Mouse (Mus musculus) left cerebral cortex, postnatal 10 days (tissue): ENCODE data around the gene Hspb11. TPM values are rescaled to one million over a fixed set of nuclear protein-coding genes. Genes with fewer than 3 reads are reported as not detected.

Experiments used
- DNase-seq, 2 experiments: peaks; one replicate each; pipeline ENCODE4 v3.0.0; 2021 to 2022; ENCODE audit warnings: low spot score in 2 of 2, mixed read lengths in 1 of 2; ENCODE audit errors: extremely low spot score in 1 of 2
- intact Hi-C: fragments of 180-260 bp; cut with DNase I; formaldehyde crosslinking; loops from one replicate; pipeline ENCODE4 v1.15.1; 2025
- total RNA-seq, 2 experiments: library from RNA; stranded (reverse); gene quantifications; 2 replicates each; pipeline ENCODE4 v1.2.3; 2021

The Hspb11 gene
- total RNA-seq, 2 experiments from 2014 or later: 16.8 to 22.4 TPM

- no peak for DNase-seq
- intact Hi-C loops: no loop called here
These were observed 6.3 kb upstream of the Hspb11 start for GRCm38 (mm10) chr4:107247110-107247509.

GRCm38 (mm10) chr4:107248061-107248460 is 5.3 kb upstream of the Hspb11 start:
- DNase-seq: no peak
- intact Hi-C loops: no loop called here

- peak in 1 of 2 experiments; percentile 30 for DNase-seq
These were observed 3.9 kb upstream of the Hspb11 start for GRCm38 (mm10) chr4:107249471-107249870.

GRCm38 (mm10) chr4:107250494-107250893 is 2.9 kb upstream of the Hspb11 start:
- intact Hi-C loops: loop anchor here (2.0 kb wide), 1 partner anchor 98 kb away; no protein-coding TSS in a partner anchor
- peak; percentile 29 to 33 for DNase-seq

More at GRCm38 (mm10) chr4:107249471-107249870, 3.9 kb upstream of the Hspb11 start:
- intact Hi-C loops: no loop called here

GRCm38 (mm10) chr4:107252522-107252921 is 871 bp upstream of the Hspb11 start:
- DNase-seq: no peak
- intact Hi-C loops: no loop called here

GRCm38 (mm10) chr4:107254414-107254813 is 1.0 kb downstream of the Hspb11 start:
- intact Hi-C loops: no loop called here
- DNase-seq: no peak

GRCm38 (mm10) chr4:107260001-107260400 is 6.6 kb downstream of the Hspb11 start:
- DNase-seq: no peak
- intact Hi-C loops: no loop called here

GRCm38 (mm10) chr4:107273683-107274082 is 20.3 kb downstream of the Hspb11 start:
- DNase-seq: no peak
- intact Hi-C loops: no loop called here

- intact Hi-C loops: no loop called here
These were observed 21.1 kb downstream of the Hspb11 start for GRCm38 (mm10) chr4:107274511-107274910.

GRCm38 (mm10) chr4:107278188-107278707 is 24.9 kb downstream of the Hspb11 start:
- DNase-seq: no peak
- intact Hi-C loops: no loop called here

More at GRCm38 (mm10) chr4:107274511-107274910, 21.1 kb downstream of the Hspb11 start:
- no peak for DNase-seq

GRCm38 (mm10) chr4:107280843-107281475 is 27.6 kb downstream of the Hspb11 start:
- intact Hi-C loops: no loop called here
- no peak for DNase-seq

GRCm38 (mm10) chr4:107285446-107286200 is 32.2 kb downstream of the Hspb11 start:
- no peak for DNase-seq
- intact Hi-C loops: no loop called here

- intact Hi-C loops: no loop called here
- no peak for DNase-seq
These were observed 33.0 kb downstream of the Hspb11 start for GRCm38 (mm10) chr4:107286386-107286785.

GRCm38 (mm10) chr4:107287517-107287916 is 34.1 kb downstream of the Hspb11 start:
- DNase-seq: no peak
- intact Hi-C loops: no loop called here

- peak in 1 of 2 experiments; percentile 17 for DNase-seq
- intact Hi-C loops: no loop called here
These were observed 38.3 kb downstream of the Hspb11 start for GRCm38 (mm10) chr4:107291611-107292272.

GRCm38 (mm10) chr4:107292273-107292662 is 38.9 kb downstream of the Hspb11 start:
- intact Hi-C loops: no loop called here

GRCm38 (mm10) chr4:107298071-107298606 is 44.7 kb downstream of the Hspb11 start:
- no peak for DNase-seq
- intact Hi-C loops: no loop called here

More at GRCm38 (mm10) chr4:107292273-107292662, 38.9 kb downstream of the Hspb11 start:
- no peak for DNase-seq

- intact Hi-C loops: no loop called here
- no peak for DNase-seq
These were observed 46.5 kb downstream of the Hspb11 start for GRCm38 (mm10) chr4:107299779-107300340.

GRCm38 (mm10) chr4:107300371-107300770 is 47.0 kb downstream of the Hspb11 start:
- intact Hi-C loops: no loop called here
- no peak for DNase-seq
